Mouse (Mus musculus) myocyte (in vitro differentiated cells): Measurements from ENCODE around the gene Sh3d19. TPM values are rescaled to one million over a fixed set of nuclear protein-coding genes. Genes with fewer than 3 reads are reported as not detected.

Experiments
- H3K27me3 ChIP-seq: one replicate; pipeline ENCODE4 v1.6.1; 2011; ENCODE audit not compliant: control insufficient read depth, insufficient read depth, insufficient read length
- H3K36me3 ChIP-seq: one replicate; pipeline ENCODE4 v1.6.1; 2011; ENCODE audit not compliant: control insufficient read depth, insufficient read depth
- H3K4me2 ChIP-seq: one replicate; pipeline ENCODE4 v1.6.1; 2011; ENCODE audit warnings: low read depth, control low read depth
- H3K4me3 ChIP-seq: one replicate; pipeline ENCODE4 v1.5.1; 2011; ENCODE audit warnings: mild to moderate bottlenecking, control low read depth, moderate library complexity
- H3K79me2 ChIP-seq: one replicate; pipeline ENCODE4 v1.6.1; 2011; ENCODE audit not compliant: control insufficient read depth, insufficient read depth
- H3ac ChIP-seq: one replicate; pipeline ENCODE4 v1.6.1; 2011; ENCODE audit not compliant: control insufficient read depth, insufficient read length
- CEBPB ChIP-seq: IDR thresholded peaks from 2 replicates; pipeline ENCODE4 v1.6.1; 2011; ENCODE audit warnings: mild to moderate bottlenecking, moderate library complexity; ENCODE audit not compliant: poor library complexity, insufficient read depth, severe bottlenecking
- E2F4 ChIP-seq: IDR thresholded peaks from one replicate; pipeline ENCODE4 v1.6.1; 2011; ENCODE audit warnings: mild to moderate bottlenecking, control low read depth, moderate library complexity; ENCODE audit not compliant: insufficient read depth
- MAX ChIP-seq: IDR thresholded peaks from one replicate; pipeline ENCODE4 v1.6.1; 2011; ENCODE audit warnings: low read depth, mild to moderate bottlenecking, control low read depth
- MYOD1 ChIP-seq, 3 experiments: IDR thresholded peaks; one replicate each; pipeline ENCODE4 v1.6.1; 2011; ENCODE audit warnings: control low read depth in 2 of 3, low read depth in 2 of 3, mild to moderate bottlenecking in 2 of 3, moderate library complexity in 1 of 3; ENCODE audit not compliant: insufficient read length in 2 of 3, control insufficient read depth in 1 of 3
- MYOG ChIP-seq, 3 experiments: IDR thresholded peaks; one replicate each; pipeline ENCODE4 v1.6.1; 2011; ENCODE audit warnings: control low read depth in 2 of 3, low read depth in 2 of 3, mild to moderate bottlenecking in 2 of 3; ENCODE audit not compliant: insufficient read length in 2 of 3, control insufficient read depth in 1 of 3, insufficient read depth in 1 of 3
- POLR2A ChIP-seq: IDR thresholded peaks from one replicate; pipeline ENCODE4 v1.6.1; 2011; ENCODE audit warnings: low read depth, mild to moderate bottlenecking, control low read depth, moderate library complexity; ENCODE audit not compliant: insufficient read length
- POLR2AphosphoS2 ChIP-seq: IDR thresholded peaks from one replicate; pipeline ENCODE4 v1.6.1; 2011; ENCODE audit warnings: low read depth, control low read depth; ENCODE audit not compliant: insufficient read length
- REST ChIP-seq: IDR thresholded peaks from one replicate; pipeline ENCODE4 v1.6.1; 2011; ENCODE audit warnings: mild to moderate bottlenecking, control low read depth, moderate library complexity; ENCODE audit not compliant: insufficient read depth, insufficient read length
- SRF ChIP-seq: IDR thresholded peaks from one replicate; pipeline ENCODE4 v1.6.1; 2011; ENCODE audit warnings: low read depth; ENCODE audit not compliant: control insufficient read depth, insufficient read length
- TCF12 ChIP-seq: IDR thresholded peaks from one replicate; pipeline ENCODE4 v1.6.1; 2011; ENCODE audit warnings: mild to moderate bottlenecking, control low read depth; ENCODE audit not compliant: poor library complexity, insufficient read depth, severe bottlenecking
- TCF3 ChIP-seq: IDR thresholded peaks from one replicate; pipeline ENCODE4 v1.6.1; 2011; ENCODE audit warnings: low read depth, control low read depth; ENCODE audit not compliant: insufficient read length
- USF1 ChIP-seq: IDR thresholded peaks from one replicate; pipeline ENCODE4 v1.6.1; 2011; ENCODE audit warnings: low read depth, mild to moderate bottlenecking, control low read depth, moderate library complexity
- polyA plus RNA-seq: library from polyadenylated mRNA; unstranded; fragments of >200 nt; fragmentation: generic; extraction: Trizol; gene quantifications from one replicate; pipeline ENCODE4 v1.2.1, GENCODE M21; 2012; ENCODE audit warnings: missing spikeins

Sh3d19 gene
- polyA plus RNA-seq, 1 experiment: 7.0 TPM

GRCm38 (mm10) chr3:86135886-86136563 lies 165.1 kb downstream of the Sh3d19 start:
- Histone ChIP-seq H3K27me3 (no peaks in the 10 kb centered on the region), H3K79me2 (peaks cover 19% of the 10 kb centered on the region), H3ac (no peak overlapping the region), H3K4me2 (no peak overlapping the region), H3K4me3 (no peak overlapping the region), H3K36me3 (peaks cover 42% of the 10 kb centered on the region)
- TF ChIP-seq MYOD1 (IDR thresholded peaks at IDR 0.05; ENCODE audit: control insufficient read depth in 1 of 3, insufficient read length in 2 of 3, low read depth in 2 of 3) (no peak), POLR2A (no peak), POLR2AphosphoS2 (no peak)

- Histone ChIP-seq H3K79me2 (peaks cover 29% of the 10 kb centered on the region), H3K4me2 (no peak overlapping the region), H3K27me3 (no peaks in the 10 kb centered on the region), H3K4me3 (no peak overlapping the region), H3ac (no peak overlapping the region), H3K36me3 (peaks cover 44% of the 10 kb centered on the region)
- TF ChIP-seq USF1 (no peak), CEBPB (no peak), MYOG (IDR thresholded peaks at IDR 0.05; ENCODE audit: control insufficient read depth in 1 of 3, insufficient read depth in 1 of 3, insufficient read length in 2 of 3, low read depth in 2 of 3) (no peak), TCF3 (no peak), POLR2AphosphoS2 (no peak), SRF (no peak), MYOD1 (IDR thresholded peaks at IDR 0.05; ENCODE audit: control insufficient read depth in 1 of 3, insufficient read length in 2 of 3, low read depth in 2 of 3) (no peak), E2F4 (no peak), REST (no peak), TCF12 (no peak), MAX (no peak), POLR2A (no peak)
Measured at GRCm38 (mm10) chr3:86136936-86137574, 166.1 kb downstream of the Sh3d19 start.

- H3K27me3 ChIP-seq: no peaks in the 10 kb centered on the region
- no peak overlapping the region for H3ac ChIP-seq
- peaks cover 43% of the 10 kb centered on the region for H3K36me3 ChIP-seq
- no peak overlapping the region for H3K4me2 ChIP-seq
- peaks cover 32% of the 10 kb centered on the region for H3K79me2 ChIP-seq
- no peak overlapping the region for H3K4me3 ChIP-seq
- TF ChIP-seq SRF (no peak), POLR2A (no peak), CEBPB (no peak), POLR2AphosphoS2 (no peak), USF1 (no peak), TCF3 (no peak), REST (no peak), TCF12 (no peak), E2F4 (no peak), MAX (no peak), MYOD1 (IDR thresholded peaks at IDR 0.05; ENCODE audit: control insufficient read depth in 1 of 3, insufficient read length in 2 of 3, low read depth in 2 of 3) (no peak), MYOG (IDR thresholded peaks at IDR 0.05; ENCODE audit: control insufficient read depth in 1 of 3, insufficient read depth in 1 of 3, insufficient read length in 2 of 3, low read depth in 2 of 3) (no peak)
Measured at GRCm38 (mm10) chr3:86139660-86140059, 168.8 kb downstream of the Sh3d19 start.

- no peaks in the 10 kb centered on the region for H3K27me3 ChIP-seq
- peak overlapping the region; percentile 95 for H3K4me2 ChIP-seq
- TF ChIP-seq SRF (no peak), USF1 (no peak), MYOG (IDR thresholded peaks at IDR 0.05; ENCODE audit: control insufficient read depth in 1 of 3, insufficient read depth in 1 of 3, insufficient read length in 2 of 3, low read depth in 2 of 3) (no peak), MYOD1 (IDR thresholded peaks at IDR 0.05; ENCODE audit: control insufficient read depth in 1 of 3, insufficient read length in 2 of 3, low read depth in 2 of 3) (no peak), REST (no peak), E2F4 (no peak), TCF12 (no peak), CEBPB (no peak), POLR2AphosphoS2 (no peak), TCF3 (no peak), MAX (no peak)
- H3K79me2 ChIP-seq: peaks cover 32% of the 10 kb centered on the region
- H3K36me3 ChIP-seq: peaks cover 35% of the 10 kb centered on the region
- peak overlapping the region; percentile 93 for H3ac ChIP-seq
- H3K4me3 ChIP-seq: peak overlapping the region; percentile 99
Measured at GRCm38 (mm10) chr3:86141366-86141765, 170.5 kb downstream of the Sh3d19 start.
